Mouse (Mus musculus): ENCODE measurements at regions not wholly inside any gene's neighbourhood (a gene's known extent, or its start where the extent isn't known, plus 50 kb on each side); places are given as distances from the start of the nearest gene placed in this dataset.

DNA sequence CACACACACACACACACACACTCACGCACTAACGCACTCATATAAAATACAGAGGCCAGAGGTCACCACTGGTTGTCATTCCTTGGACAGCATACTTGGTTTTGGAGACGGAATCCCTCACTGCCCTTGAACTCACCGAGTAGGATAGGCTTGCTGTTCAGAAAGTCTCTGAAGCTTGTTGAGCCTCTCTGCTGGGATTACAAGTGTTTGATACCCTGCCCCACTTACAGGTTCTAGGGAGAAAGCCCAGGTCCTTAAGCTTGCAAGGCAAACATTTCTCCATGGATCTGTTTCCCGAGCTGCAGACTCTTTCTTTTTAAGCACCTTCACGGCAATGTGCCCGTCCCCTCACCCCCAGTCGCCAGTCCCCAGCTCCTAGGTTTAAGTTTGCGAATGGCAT lies 254.0 kb upstream of the Hs6st1 start:
- WGBS: 91% methylated on average over 9 of the region's 9 CpGs

DNA sequence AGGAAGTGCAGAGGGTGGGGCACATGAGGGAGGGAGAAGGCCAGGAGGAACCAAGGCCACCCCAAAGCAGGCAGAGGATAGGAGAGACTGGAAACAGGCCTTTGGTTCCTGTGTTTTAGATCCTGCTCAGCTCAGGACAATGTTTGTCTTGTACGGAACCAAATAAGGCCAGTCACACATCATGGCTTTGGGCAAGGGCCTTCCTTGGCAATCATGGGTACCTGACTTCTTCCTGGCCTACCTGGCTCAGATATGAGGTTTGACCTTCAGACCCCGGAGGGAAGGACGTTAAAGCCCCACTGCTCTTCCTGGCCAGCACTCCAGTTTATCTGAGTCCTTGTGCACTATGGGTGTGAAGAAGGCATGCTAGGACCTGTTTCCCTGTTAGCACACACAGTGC lies 253.4 kb upstream of the Hs6st1 start:
- H3K9ac ChIP-seq (replicated peaks; ENCODE audit: low read depth, low read length): no peak overlapping the region
- no peak overlapping the region for H3K4me2 ChIP-seq (ENCODE audit: low read length)
- no peak overlapping the region for H3K4me3 ChIP-seq (replicated peaks; ENCODE audit: low read length)
- no peak overlapping the region for H3K27ac ChIP-seq (ENCODE audit: low read length)
- no peak for ATAC-seq
- H3K4me1 ChIP-seq (replicated peaks; ENCODE audit: control insufficient read depth, insufficient read depth, low read length): no peaks in the 10 kb centered on the region
- 88% methylated on average over 3 of the region's 3 CpGs for WGBS
- no peaks in the 10 kb centered on the region for H3K27me3 ChIP-seq (replicated peaks; ENCODE audit: control insufficient read depth, insufficient read depth, low read length)
- H3K9me3 ChIP-seq (ENCODE audit: control insufficient read depth, low read length): no peaks in the 10 kb centered on the region
- no peaks in the 10 kb centered on the region for H3K36me3 ChIP-seq (ENCODE audit: control insufficient read depth, insufficient read depth)

More for the DNA sequence above, 254.0 kb upstream of the Hs6st1 start:
- H3K4me3 ChIP-seq (replicated peaks; ENCODE audit: low read length): no peak overlapping the region
- H3K36me3 ChIP-seq (ENCODE audit: control insufficient read depth, insufficient read depth): no peaks in the 10 kb centered on the region
- no peaks in the 10 kb centered on the region for H3K9me3 ChIP-seq (ENCODE audit: control insufficient read depth, low read length)
- H3K4me2 ChIP-seq (ENCODE audit: low read length): no peak overlapping the region
- no peak overlapping the region for H3K9ac ChIP-seq (replicated peaks; ENCODE audit: low read depth, low read length)
- H3K4me1 ChIP-seq (replicated peaks; ENCODE audit: control insufficient read depth, insufficient read depth, low read length): no peaks in the 10 kb centered on the region
- H3K27ac ChIP-seq (ENCODE audit: low read length): no peak overlapping the region
- ATAC-seq: no peak
- H3K27me3 ChIP-seq (replicated peaks; ENCODE audit: control insufficient read depth, insufficient read depth, low read length): no peaks in the 10 kb centered on the region

DNA sequence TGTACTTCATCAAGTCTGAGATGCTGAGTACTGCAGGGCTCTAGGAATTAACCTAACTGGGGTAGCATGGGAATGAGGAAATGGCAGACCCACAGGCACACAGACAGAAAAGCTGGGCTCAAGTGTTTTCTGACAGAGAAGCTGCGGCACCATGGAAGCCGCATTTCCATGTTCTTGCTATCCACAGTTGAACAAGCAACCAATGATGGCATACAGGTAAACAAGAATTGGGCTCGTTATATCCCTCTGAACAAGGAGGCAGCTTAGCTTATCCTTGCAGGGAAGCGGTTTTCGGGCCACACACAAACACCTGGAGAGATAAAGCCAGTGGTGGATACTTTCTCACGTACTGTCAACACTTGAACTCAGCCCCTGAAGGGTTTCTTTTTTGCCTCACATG lies 246.4 kb upstream of the Hs6st1 start:
- H3K9me3 ChIP-seq (ENCODE audit: control insufficient read depth, low read length): no peaks in the 10 kb centered on the region
- no peak overlapping the region for H3K4me2 ChIP-seq (ENCODE audit: low read length)
- H3K27me3 ChIP-seq (replicated peaks; ENCODE audit: control insufficient read depth, insufficient read depth, low read length): no peaks in the 10 kb centered on the region
- H3K9ac ChIP-seq (replicated peaks; ENCODE audit: low read depth, low read length): no peak overlapping the region
- no peak overlapping the region for H3K4me3 ChIP-seq (replicated peaks; ENCODE audit: low read length)
- peaks cover 5% of the 10 kb centered on the region; the same call in 1 of the 2 replicates for H3K4me1 ChIP-seq (replicated peaks; ENCODE audit: control insufficient read depth, insufficient read depth, low read length)
- H3K36me3 ChIP-seq (ENCODE audit: control insufficient read depth, insufficient read depth): no peaks in the 10 kb centered on the region
- no peak for ATAC-seq
- H3K27ac ChIP-seq (ENCODE audit: low read length): no peak overlapping the region
- WGBS: 95% methylated on average over 6 of the region's 6 CpGs

DNA sequence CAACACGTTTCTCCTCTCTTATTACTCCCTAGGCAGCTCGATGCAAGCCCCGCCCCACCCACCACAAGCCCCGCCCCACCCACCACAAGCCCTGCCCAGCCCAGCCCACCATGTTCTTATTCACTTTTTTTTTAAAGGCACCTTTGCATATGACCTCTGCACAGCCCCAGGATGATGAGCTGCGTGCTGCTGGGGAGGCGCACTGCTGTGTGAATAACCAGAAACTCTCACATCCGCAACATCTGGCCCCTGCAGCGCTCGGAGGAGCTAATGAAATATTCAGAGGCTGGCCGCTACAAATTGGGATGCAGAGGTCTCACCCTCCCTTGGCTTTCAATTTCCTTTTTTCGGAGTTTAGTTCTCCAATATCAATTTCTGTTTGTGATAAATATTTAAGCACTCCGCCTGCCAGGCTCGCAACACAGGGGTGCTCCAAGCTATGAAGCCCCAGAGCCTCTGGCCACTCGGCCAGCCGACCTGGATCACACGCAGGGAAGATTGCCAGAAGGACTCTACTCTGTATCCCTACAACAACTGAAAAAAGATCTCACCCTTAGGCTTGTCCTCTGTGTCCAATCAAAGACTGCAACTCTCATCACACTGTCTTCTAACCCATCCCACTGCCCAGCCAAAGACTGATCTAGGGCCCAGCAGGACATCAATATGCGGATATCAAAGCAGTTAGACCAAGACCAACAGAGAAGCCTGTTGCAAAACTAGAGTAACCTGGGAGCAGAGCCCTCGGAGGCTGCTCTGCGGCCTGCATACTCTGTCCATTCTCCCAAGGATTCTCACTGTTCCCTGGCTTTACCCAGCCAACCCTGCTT lies 245.6 kb upstream of the Hs6st1 start:
- H3K36me3 ChIP-seq (ENCODE audit: control insufficient read depth, insufficient read depth): no peaks in the 10 kb centered on the region
- H3K4me3 ChIP-seq (replicated peaks; ENCODE audit: low read length): no peak overlapping the region
- no peaks in the 10 kb centered on the region for H3K27me3 ChIP-seq (replicated peaks; ENCODE audit: control insufficient read depth, insufficient read depth, low read length)
- no peaks in the 10 kb centered on the region for H3K9me3 ChIP-seq (ENCODE audit: control insufficient read depth, low read length)
- no peak for ATAC-seq
- 62% methylated on average over 19 of the region's 19 CpGs for WGBS
- no peak overlapping the region for H3K9ac ChIP-seq (replicated peaks; ENCODE audit: low read depth, low read length)
- no peak overlapping the region for H3K4me2 ChIP-seq (ENCODE audit: low read length)
- peaks cover 5% of the 10 kb centered on the region; the same call in 1 of the 2 replicates for H3K4me1 ChIP-seq (replicated peaks; ENCODE audit: control insufficient read depth, insufficient read depth, low read length)
- H3K27ac ChIP-seq (ENCODE audit: low read length): no peak overlapping the region

DNA sequence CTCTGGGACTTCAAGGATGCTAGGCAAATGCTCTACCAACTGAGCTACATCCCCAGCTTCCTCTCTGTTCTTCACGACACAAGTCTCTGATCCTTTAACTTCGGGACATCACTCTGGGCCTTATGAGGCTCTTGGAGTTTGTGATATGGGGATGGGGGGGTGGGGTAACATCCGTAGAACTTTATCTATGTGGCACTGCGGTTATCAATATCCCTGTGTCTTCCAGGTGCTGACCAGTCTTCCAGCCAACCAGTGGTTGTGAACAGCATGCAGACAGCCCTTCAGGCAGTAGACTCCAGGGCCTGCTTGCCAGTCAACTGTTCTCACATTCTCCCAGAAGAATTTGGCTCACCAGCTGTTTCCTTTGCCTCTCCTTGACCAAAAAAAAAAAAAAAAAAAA lies 244.7 kb upstream of the Hs6st1 start:
- no peak overlapping the region for H3K4me2 ChIP-seq (ENCODE audit: low read length)
- no peaks in the 10 kb centered on the region for H3K27me3 ChIP-seq (replicated peaks; ENCODE audit: control insufficient read depth, insufficient read depth, low read length)
- peaks cover 5% of the 10 kb centered on the region; the same call in 1 of the 2 replicates for H3K4me1 ChIP-seq (replicated peaks; ENCODE audit: control insufficient read depth, insufficient read depth, low read length)
- H3K27ac ChIP-seq (ENCODE audit: low read length): no peak overlapping the region
- ATAC-seq: no peak
- 93% methylated on average over 4 of the region's 4 CpGs for WGBS
- no peak overlapping the region for H3K4me3 ChIP-seq (replicated peaks; ENCODE audit: low read length)
- H3K9me3 ChIP-seq (ENCODE audit: control insufficient read depth, low read length): no peaks in the 10 kb centered on the region
- H3K9ac ChIP-seq (replicated peaks; ENCODE audit: low read depth, low read length): no peak overlapping the region
- H3K36me3 ChIP-seq (ENCODE audit: control insufficient read depth, insufficient read depth): no peaks in the 10 kb centered on the region

DNA sequence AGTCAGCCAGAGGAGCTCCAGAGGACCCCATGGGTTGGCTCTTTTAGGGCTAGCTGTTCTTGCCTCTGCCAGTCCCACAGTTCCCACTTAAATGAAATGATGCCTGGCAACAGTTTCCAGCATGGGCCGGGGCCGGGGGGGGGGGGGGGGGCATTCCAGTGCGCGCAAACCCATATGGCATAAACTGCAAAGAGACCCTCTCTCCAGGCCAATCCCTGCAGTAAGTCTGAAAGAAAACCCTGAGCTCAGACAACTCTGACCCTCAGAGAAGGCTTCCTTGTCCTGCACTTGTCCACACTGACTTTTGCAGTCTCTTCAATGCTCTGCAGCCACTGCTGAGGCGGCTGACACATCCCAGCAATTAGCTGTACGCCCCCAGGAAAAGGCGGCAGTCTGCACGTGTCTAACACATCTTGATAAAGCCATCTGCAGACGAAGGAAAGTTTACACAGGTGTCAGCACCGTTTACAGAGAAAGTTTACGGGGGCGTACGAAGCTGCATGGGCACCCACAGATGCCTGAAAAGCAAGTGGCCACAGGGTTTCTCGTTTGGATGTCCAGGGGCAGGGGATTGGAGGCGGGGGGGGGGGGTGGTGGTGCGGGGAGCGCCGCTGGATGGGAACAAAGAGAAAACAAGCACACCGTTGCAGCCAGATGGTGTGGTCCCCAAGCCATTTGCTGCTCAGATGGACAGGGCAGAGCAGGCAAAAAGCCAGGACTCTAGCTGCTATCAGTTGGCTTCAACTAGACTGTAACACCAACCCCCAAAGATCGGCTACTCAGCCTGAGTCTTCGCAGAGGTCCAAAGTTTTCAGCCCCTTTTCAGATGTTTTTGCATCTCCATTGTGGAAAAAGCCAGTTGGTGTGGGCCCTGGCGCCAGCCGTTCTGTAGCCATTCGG lies 244.0 kb upstream of the Hs6st1 start:
- Histone ChIP-seq H3K36me3 (ENCODE audit: control insufficient read depth, insufficient read depth) (no peaks in the 10 kb centered on the region), H3K4me1 (replicated peaks; ENCODE audit: control insufficient read depth, insufficient read depth, low read length) (peaks cover 5% of the 10 kb centered on the region; the same call in 1 of the 2 replicates), H3K4me2 (ENCODE audit: low read length) (no peak overlapping the region), H3K27me3 (replicated peaks; ENCODE audit: control insufficient read depth, insufficient read depth, low read length) (no peaks in the 10 kb centered on the region), H3K27ac (ENCODE audit: low read length) (no peak overlapping the region), H3K9me3 (ENCODE audit: control insufficient read depth, low read length) (no peaks in the 10 kb centered on the region), H3K4me3 (replicated peaks; ENCODE audit: low read length) (no peak overlapping the region), H3K9ac (replicated peaks; ENCODE audit: low read depth, low read length) (no peak overlapping the region)
- WGBS: 61% methylated on average over 21 of the region's 24 CpGs
- peak; percentile 36; the same call in 1 of the 2 replicates for ATAC-seq

DNA sequence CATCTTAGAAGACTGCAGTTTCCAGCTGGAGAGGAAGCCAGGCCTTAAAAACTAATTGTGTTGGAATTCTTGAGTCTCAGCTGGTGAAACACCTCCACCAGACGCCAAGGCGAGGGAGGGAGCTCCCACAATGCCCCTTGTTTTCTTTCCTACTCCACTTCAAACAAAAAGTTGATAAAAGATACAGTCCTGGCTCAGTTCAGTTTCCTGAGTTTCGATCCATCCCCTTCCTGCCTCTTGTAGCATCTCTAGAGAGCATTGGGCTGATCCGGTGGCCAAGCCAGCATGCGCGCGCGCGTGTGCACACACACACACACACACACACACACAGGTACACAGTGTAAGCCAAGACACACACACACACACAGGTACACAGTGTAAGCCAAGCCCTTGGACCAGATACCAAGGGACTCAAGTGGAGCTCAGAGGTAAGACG lies 242.7 kb upstream of the Hs6st1 start:
- no peaks in the 10 kb centered on the region for H3K36me3 ChIP-seq (ENCODE audit: control insufficient read depth, insufficient read depth)
- H3K4me3 ChIP-seq (replicated peaks; ENCODE audit: low read length): no peak overlapping the region
- no peak overlapping the region for H3K9ac ChIP-seq (replicated peaks; ENCODE audit: low read depth, low read length)
- H3K27ac ChIP-seq (ENCODE audit: low read length): no peak overlapping the region
- H3K9me3 ChIP-seq (ENCODE audit: control insufficient read depth, low read length): no peaks in the 10 kb centered on the region
- no peaks in the 10 kb centered on the region for H3K27me3 ChIP-seq (replicated peaks; ENCODE audit: control insufficient read depth, insufficient read depth, low read length)
- H3K4me2 ChIP-seq (ENCODE audit: low read length): no peak overlapping the region
- 85% methylated on average over 10 of the region's 10 CpGs for WGBS
- ATAC-seq: no peak
- peaks cover 5% of the 10 kb centered on the region; the same call in 1 of the 2 replicates for H3K4me1 ChIP-seq (replicated peaks; ENCODE audit: control insufficient read depth, insufficient read depth, low read length)

DNA sequence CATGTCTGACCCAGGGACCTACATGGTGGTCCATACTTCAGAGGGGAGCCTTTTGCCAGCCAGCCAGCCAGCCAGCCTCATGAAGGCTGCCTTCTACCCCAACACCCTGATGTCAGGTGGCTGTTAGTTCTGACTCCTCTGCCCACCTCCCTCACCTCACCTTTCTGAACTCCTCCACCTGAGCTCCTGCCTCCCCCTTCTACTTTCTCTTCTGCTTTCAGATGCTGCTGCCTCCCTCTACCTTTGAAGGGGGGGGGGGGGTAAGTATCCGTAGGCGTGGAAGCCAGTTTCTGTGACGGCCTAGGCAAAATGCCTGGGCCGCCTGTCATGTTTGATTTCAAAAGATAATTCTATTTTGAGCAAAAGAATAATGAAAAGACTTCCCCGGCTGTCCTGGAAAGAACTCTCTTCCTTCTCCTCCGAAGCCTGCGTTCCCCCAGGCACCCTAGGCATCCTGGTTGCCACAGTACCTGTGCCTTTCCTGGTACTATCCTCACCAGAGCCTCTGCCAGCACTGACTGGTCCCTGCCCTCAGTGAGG lies 241.6 kb upstream of the Hs6st1 start:
- H3K4me3 ChIP-seq (replicated peaks; ENCODE audit: low read length): no peak overlapping the region
- no peaks in the 10 kb centered on the region for H3K27me3 ChIP-seq (replicated peaks; ENCODE audit: control insufficient read depth, insufficient read depth, low read length)
- no peaks in the 10 kb centered on the region for H3K36me3 ChIP-seq (ENCODE audit: control insufficient read depth, insufficient read depth)
- 72% methylated on average over 7 of the region's 7 CpGs for WGBS
- H3K9me3 ChIP-seq (ENCODE audit: control insufficient read depth, low read length): no peaks in the 10 kb centered on the region
- no peak overlapping the region for H3K9ac ChIP-seq (replicated peaks; ENCODE audit: low read depth, low read length)
- H3K27ac ChIP-seq (ENCODE audit: low read length): no peak overlapping the region
- H3K4me2 ChIP-seq (ENCODE audit: low read length): no peak overlapping the region
- no peak for ATAC-seq
- H3K4me1 ChIP-seq (replicated peaks; ENCODE audit: control insufficient read depth, insufficient read depth, low read length): peaks cover 5% of the 10 kb centered on the region; the same call in 1 of the 2 replicates

DNA sequence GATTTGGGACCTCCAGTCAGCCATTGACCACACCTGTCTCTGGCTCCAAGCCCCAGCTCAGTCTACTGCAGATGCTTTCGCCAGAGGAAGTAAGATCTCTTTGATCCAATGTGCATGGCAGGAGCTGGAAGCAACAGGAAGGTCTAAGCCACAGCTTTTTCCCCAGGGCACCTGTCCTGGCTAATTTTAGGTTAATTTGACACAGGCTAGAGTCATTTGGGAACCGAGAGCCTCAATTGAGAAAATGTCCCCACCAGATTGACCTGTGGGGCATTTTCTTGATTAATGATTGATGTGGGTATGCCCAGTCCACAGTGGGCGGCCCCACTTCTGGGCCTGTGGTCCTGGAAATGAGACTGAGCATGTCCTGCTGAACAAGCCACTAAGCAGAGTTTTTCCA lies 240.7 kb upstream of the Hs6st1 start:
- no peak for ATAC-seq
- Histone ChIP-seq H3K27ac (ENCODE audit: low read length) (no peak overlapping the region), H3K4me3 (replicated peaks; ENCODE audit: low read length) (no peak overlapping the region), H3K27me3 (replicated peaks; ENCODE audit: control insufficient read depth, insufficient read depth, low read length) (no peaks in the 10 kb centered on the region), H3K9ac (replicated peaks; ENCODE audit: low read depth, low read length) (no peak overlapping the region), H3K36me3 (ENCODE audit: control insufficient read depth, insufficient read depth) (no peaks in the 10 kb centered on the region), H3K9me3 (ENCODE audit: control insufficient read depth, low read length) (no peaks in the 10 kb centered on the region), H3K4me1 (replicated peaks; ENCODE audit: control insufficient read depth, insufficient read depth, low read length) (peaks cover 5% of the 10 kb centered on the region; the same call in 1 of the 2 replicates), H3K4me2 (ENCODE audit: low read length) (no peak overlapping the region)
- 82% methylated on average over 3 of the region's 3 CpGs for WGBS

All from forebrain, embryonic 16.5 days (tissue).